Mouse (Mus musculus) testis, adult 2 months (tissue): ENCODE measurements around the gene Asna1.
A peak's percentile ranks its signal among the peaks of the same experiment; 100 is the strongest.

Experiments
- CTCF ChIP-seq: fragments of 200-500 bp; IDR thresholded peaks from 2 replicates; pipeline ENCODE4 v1.5.1; 2012; ENCODE audit warnings: low read depth, mild to moderate bottlenecking, inconsistent platforms, low read length, moderate library complexity; ENCODE audit not compliant: control insufficient read depth, insufficient read depth, insufficient replicate concordance
- POLR2A ChIP-seq: fragments of 200-500 bp; IDR thresholded peaks from 2 replicates; pipeline ENCODE4 v1.6.1; 2012; ENCODE audit warnings: low read depth, mild to moderate bottlenecking, inconsistent platforms, low read length, moderate library complexity; ENCODE audit not compliant: control insufficient read depth

- no peak for TF ChIP-seq CTCF
- peak; percentile 52; the same call in 1 of the 2 replicates for TF ChIP-seq POLR2A
These were observed at the start of gene Asna1 for GRCm38 (mm10) chr8:85025098-85025932.
